Mouse (Mus musculus) cerebellum, adult 2 months (tissue): ENCODE measurements around the gene Eif5b.

Experiments
- CTCF ChIP-seq: fragments of 200-500 bp; IDR thresholded peaks from 2 replicates; pipeline ENCODE4 v1.5.1; 2011; ENCODE audit warnings: low read depth, mild to moderate bottlenecking, control low read depth, low read length, moderate library complexity, borderline replicate concordance; ENCODE audit not compliant: insufficient read depth
- POLR2A ChIP-seq: fragments of 200-500 bp; IDR thresholded peaks from 2 replicates; pipeline ENCODE4 v1.6.1; 2011; ENCODE audit warnings: low read length, control low read depth, borderline replicate concordance; ENCODE audit not compliant: insufficient read depth

- no peak for TF ChIP-seq CTCF
- TF ChIP-seq POLR2A = no peak
Measured at GRCm38 (mm10) chr1:38003046-38003445, 5.2 kb downstream of the Eif5b start.
